Mouse (Mus musculus) cerebellum, adult 2 months (tissue): ENCODE results near the gene Stag1.

Experiments
- CTCF ChIP-seq: fragments of 200-500 bp; IDR thresholded peaks from 2 replicates; pipeline ENCODE4 v1.5.1; 2011; ENCODE audit warnings: low read depth, mild to moderate bottlenecking, control low read depth, low read length, moderate library complexity, borderline replicate concordance; ENCODE audit not compliant: insufficient read depth
- POLR2A ChIP-seq: fragments of 200-500 bp; IDR thresholded peaks from 2 replicates; pipeline ENCODE4 v1.6.1; 2011; ENCODE audit warnings: low read length, control low read depth, borderline replicate concordance; ENCODE audit not compliant: insufficient read depth

DNA sequence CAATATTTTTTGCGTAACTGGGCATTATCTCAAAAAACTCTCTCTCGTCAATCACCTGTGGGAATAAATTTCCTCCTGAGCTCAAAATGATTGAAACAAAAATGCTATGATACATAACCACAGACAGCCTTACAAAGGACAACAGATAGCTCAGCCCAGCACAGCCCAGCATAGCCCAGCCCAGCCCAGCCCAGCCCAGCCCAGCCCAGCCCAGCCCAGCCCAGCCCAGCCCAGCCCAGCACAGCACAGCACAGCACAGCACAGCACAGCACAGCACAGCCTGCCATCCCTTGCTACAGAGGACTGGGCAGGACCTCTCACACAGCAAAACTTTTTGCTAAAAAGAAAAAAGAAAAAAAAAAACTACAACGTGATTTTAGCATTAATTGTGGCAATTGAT, 390.3 kb downstream of the Stag1 start:
- TF ChIP-seq CTCF (no peak), POLR2A (no peak)
